Mouse (Mus musculus): ENCODE results near the gene Arhgap32.

DNA sequence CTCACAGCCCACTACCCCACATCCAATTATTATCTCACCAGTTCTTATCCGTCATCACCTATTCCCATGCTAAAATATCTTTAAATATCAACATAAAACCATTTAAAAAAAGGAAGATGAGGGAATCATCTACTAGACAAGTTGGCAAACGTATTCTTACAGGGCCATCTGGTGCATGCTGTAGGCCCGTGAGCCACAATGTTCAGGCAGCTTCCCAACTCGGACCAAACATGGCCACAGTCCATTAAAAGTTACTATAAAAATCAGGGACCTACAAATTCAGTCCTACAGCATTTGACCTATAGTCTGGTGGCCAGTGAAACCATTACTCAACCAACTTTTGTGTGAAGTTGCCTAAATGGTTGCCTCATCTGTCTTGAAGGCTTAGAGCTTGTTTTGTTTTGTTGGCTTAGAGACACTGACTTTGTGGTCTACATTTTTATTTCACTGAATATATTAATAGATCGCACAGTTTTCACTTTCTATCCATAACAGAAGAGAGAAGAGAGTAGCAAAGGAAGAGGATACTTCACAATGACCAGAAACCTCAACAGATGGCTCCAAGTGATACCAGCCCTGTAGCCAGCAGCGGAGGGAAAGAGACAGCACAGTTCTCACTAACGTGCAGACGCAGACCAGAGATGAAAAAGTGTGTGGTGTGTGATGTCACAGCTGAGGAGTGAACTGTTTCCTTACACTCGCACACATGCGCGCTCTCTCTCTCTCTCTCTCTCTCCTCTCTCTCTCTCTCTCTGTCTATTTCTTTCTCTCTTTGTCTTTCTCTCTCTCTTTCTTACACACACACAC lies 34.1 kb downstream of the Arhgap32 start:
- TF ChIP-seq CTCF (IDR thresholded peaks at IDR 0.05; ENCODE audit: control insufficient read depth, insufficient read depth, low read length) (no peak), POLR2A (IDR thresholded peaks at IDR 0.05; ENCODE audit: borderline replicate concordance, control insufficient read depth, low read depth, low read length) (no peak)

Measured in bone marrow, adult 2 months (tissue).